Mouse (Mus musculus) 3T3-L1 (cell line): ENCODE measurements around the gene Pcca.

Experiments
- DNase-seq: peaks from one replicate; pipeline ENCODE4 v3.0.0-alpha.2; 2015; ENCODE audit warnings: low read depth, low spot score

Pcca gene

DNA sequence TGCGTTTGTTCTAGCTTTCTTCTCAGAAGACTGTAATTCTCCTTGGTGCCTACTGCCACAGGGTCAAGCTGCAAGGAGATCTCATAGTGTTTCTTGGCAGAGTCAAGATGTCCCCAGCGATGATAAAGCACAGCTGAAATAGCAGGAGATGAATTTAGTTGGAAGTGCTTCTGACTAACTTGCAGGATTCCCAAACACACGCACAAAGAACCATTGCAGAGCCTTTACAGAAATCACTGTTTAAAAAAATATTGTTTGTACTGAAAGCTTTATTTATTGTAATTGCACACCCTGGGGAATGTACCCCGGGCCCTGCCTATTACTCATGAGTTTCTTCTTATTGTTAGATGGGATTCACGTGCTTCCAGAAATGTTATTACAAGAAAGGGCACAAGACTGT is 385.9 kb downstream of the Pcca start:
- no peak for DNase-seq

DNA sequence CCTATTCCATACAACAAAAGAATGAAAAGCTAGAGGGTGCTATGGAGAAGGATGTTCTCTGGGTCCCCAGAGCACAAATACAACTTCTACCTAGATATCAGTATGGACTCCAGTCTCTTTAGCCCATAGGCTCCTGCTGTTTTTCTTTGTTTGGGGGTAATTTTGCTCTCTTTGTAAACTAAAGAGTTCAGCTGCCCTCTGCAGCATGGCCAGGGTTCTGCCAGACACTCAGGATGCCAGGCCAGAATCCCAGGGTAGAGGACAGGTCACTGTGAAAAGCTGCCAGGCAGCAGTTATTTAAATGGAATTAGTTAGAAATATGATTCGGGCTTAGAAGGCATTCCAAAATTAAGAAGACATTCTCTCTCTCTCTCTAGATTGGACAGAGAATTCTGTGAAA is 402.3 kb downstream of the Pcca start:
- DNase-seq: no peak
